Mouse (Mus musculus) cerebellum, adult 2 months (tissue): ENCODE data around the gene Hipk1.

Experiments used
- CTCF ChIP-seq: fragments of 200-500 bp; IDR thresholded peaks from 2 replicates; pipeline ENCODE4 v1.5.1; 2011; ENCODE audit warnings: low read depth, mild to moderate bottlenecking, control low read depth, low read length, moderate library complexity, borderline replicate concordance; ENCODE audit not compliant: insufficient read depth
- POLR2A ChIP-seq: fragments of 200-500 bp; IDR thresholded peaks from 2 replicates; pipeline ENCODE4 v1.6.1; 2011; ENCODE audit warnings: low read length, control low read depth, borderline replicate concordance; ENCODE audit not compliant: insufficient read depth

DNA sequence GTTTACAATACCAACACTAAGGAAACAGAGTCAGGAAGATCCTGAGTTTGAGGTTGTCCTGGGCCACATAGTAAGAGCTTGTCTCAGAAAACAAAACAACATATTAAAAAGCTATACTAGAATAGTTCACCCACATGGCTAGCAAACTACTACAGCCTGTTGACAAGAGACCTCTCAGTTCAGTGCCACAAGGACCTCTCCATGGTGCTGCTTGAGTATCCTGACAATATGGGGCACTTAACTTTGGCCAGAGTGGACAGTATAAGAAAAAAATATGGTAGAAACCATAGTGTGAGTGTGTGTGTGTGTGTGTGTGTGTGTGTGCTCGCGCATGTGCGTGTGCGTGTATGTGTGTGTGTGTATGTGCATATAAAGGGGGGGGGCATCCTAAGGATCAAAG, 79.2 kb downstream of the Hipk1 start:
- no peak for TF ChIP-seq POLR2A
- no peak for TF ChIP-seq CTCF
